Mouse (Mus musculus) liver, adult 2 months (tissue): ENCODE data around the gene Ankrd2.

Source experiments
- CTCF ChIP-seq: fragments of 200-500 bp; IDR thresholded peaks from 2 replicates; pipeline ENCODE4 v1.5.1; 2011; ENCODE audit warnings: low read depth, low read length, control low read depth
- POLR2A ChIP-seq: fragments of 200-500 bp; IDR thresholded peaks from 2 replicates; pipeline ENCODE4 v1.6.1; 2011; ENCODE audit warnings: low read length, control low read depth; ENCODE audit not compliant: insufficient read depth; ENCODE audit errors: extremely low read depth

DNA sequence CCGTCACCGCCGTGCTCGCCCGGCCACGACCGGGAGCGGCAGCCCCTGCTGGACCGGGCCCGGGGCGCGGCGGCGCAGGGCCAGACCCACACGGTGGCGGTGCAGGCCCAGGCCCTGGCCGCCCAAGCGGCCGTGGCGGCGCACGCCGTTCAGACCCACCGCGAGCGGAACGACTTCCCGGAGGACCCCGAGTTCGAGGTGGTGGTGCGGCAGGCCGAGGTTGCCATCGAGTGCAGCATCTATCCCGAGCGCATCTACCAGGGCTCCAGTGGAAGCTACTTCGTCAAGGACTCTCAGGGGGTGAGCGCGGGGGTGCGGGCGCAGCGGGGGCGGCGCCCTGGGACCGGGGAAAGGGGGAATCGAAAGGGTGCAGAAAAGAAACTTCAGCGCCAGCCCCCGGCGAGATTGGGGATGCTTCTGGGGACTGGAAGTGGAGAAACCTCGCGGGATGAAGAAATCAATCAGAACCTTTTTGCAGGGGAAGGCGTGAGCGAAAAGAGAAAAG is 54.9 kb downstream of the Ankrd2 start:
- TF ChIP-seq CTCF (no peak), POLR2A (no peak)
